Mouse (Mus musculus): ENCODE measurements around the gene Got2.

GRCm38 (mm10) chr8:95906738-95907137 lies 18.4 kb upstream of the Got2 start:
- TF ChIP-seq POLR2A (IDR thresholded peaks at IDR 0.05; ENCODE audit: insufficient read depth, low read depth, low read length) (no peak), CTCF (IDR thresholded peaks at IDR 0.05; ENCODE audit: insufficient read depth, low read depth, low read length) (no peak)
